Mouse (Mus musculus) frontal cortex, postnatal 25 days (tissue): ENCODE measurements around the gene Fam136a.
"Not testable (repeated sequence)": the region's sequence is repeated elsewhere in the genome, so short reads cannot be mapped to it uniquely, and the experiment has no call there.

ENCODE experiments used
- DNase-seq, 2 experiments: peaks; one replicate each; pipeline ENCODE4 v3.0.0; 2022; ENCODE audit warnings: low spot score in 2 of 2

Gene Fam136a

DNA sequence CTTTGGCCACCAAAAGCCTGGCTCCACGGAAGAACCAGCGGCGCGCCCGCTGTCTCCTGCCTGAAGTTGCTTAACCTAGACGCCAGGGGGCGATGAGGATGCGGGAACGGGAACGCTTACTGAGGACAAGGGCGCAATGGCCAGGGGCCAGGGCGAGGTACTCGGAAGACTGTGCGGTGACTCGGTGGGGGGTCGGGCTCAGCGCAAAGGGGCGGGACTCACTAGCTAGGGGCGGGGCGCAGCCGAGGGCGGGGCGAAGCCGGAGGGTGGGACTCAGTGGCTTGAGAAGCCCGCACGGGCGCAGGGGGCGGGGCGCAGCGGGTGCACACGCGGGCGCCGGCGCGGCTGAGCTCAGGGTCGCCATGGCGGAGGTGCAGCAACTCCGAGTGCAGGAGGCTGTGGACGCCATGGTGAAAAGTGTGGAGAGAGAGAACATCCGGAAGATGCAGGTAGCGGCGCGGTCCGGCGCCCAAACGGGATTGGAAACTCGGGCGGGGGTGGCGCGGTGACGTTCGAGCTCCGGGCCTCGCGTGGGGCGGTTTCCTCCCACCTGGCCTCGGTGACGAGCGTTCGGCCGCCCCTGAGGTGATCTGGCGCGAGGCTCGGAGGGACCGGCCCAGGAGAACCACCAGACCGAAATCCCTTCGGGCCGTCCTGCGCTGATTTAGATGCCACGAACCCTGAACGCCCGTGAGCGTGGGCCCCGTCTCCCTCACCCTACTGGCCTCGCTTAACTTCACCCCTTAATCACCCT, at the start of gene Fam136a:
TSS of gene Fam136a (plus strand) at position 276 of the 754 bp plus-strand sequence.
- DNase-seq: peak; percentile 66 to 88

DNA sequence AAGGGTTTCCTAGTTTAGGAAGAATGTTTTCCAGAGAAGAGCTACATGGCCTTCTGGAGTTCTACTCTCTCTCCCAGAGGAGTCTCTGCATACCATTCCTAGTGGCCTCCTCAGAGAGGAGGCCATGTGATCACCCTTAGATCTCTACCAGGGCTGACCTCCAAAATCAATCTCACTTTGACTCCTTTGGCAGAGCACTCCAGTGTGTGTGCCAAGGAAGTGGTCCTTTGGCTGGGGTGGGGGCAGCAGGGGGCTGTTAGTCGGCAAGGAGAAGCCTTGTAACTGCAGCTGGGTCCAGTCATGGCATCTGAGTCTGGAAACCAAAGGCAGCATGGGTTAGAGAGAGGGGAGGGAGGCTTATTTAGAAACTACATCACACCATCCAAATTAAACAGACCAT, 48.4 kb upstream of the Fam136a start:
- no peak for DNase-seq

DNA sequence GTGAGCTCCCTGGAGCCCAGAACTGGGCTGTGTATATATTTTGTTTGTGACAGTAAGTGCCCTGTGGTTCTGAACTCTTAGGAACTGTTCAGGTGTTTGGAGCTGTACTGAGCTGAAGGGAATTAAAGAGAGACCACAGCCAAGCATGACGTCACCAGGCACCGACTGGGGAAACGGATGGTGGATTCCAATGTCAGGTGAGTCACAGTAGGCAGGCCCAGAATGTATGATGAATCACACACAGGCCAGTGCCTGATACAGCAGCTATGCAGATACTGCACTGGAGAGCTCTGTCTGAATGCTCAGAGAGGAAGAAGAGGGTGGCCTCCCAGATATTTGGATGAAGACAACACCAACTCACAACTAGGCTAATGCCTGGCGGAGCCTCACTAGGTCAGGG, 46.6 kb upstream of the Fam136a start:
- DNase-seq: no peak

DNA sequence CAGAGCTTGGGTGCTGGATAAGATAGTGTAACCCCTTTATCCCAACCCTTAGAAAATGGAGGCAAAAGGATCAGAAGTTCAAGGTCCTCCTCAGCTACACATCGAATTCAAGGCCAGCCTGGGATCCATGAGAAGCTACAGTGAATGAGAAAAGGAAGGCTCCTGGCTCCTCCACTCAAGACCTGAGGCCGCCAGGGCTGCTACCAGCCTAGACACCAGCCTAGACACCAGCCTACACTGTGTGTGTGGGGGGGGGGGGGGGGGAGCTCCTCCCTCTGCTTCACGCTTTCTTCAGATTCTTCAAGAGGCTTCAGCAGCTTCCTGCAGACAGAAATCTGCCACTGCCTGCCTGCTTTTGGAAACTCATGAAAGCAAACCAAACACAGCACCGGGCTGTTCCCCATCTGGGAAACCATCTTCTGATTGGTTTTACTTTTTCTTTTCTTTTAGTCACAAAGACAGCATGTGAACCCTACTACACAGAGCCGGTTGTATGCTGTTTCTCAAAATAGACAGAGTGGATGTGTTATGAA, 43.3 kb upstream of the Fam136a start:
- DNase-seq: no peak

DNA sequence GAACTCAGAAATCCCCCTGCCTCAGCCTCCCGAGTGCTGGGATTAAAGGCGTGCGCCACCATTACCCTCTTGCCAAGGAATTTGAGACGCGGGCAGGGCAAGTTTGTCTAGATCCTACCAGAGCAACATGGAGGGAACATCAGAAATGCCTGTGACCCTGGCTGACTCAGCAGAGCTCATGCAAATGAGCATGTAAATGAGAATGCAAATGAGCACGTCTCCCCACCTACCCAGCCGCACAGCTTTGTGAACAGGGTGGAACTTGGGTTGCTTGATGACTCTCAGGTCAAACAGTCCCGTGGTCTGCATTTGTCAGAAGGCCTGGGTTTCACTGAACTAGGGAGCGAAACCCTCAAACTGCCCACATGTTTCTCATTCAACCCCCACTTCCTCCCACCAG, 42.5 kb upstream of the Fam136a start:
- DNase-seq: no peak

DNA sequence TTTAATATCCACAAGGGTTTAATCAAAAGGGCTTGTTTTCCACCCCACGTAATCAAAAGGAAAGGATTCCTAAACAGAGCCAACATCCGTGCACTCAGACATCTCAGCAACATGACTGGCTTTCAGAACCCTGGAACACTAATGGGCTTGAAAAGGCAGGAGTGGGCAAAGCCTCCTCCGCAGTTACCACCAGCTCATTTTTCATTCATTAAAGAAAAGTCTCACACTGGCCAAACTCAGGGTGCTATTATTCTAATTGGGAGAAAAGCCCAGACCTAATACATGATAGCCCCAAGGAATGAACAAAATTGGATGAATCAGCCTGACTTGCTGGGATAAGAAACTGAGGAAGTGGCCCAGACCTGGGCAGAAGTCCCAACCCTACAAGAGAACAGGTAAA, 41.0 kb upstream of the Fam136a start:
- no peak for DNase-seq

DNA sequence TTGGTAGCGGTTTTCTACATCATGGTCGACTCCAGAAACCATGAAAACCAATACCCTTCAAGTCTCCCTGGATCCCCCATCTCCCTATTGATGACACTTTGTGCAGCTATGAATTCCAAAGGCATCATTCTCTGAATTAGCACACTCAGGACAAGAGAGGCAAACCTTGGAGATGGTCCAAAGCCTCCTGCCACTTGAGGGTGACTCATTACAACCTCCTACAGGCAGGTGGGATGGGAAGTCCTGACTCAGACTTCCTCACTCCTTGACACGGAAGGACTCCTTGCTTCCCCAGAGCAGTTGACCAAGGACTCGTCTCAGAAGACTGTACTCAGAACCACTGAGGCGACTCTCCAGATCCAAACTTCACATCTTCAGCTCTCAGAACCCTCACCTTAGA, 39.8 kb upstream of the Fam136a start:
- no peak for DNase-seq

DNA sequence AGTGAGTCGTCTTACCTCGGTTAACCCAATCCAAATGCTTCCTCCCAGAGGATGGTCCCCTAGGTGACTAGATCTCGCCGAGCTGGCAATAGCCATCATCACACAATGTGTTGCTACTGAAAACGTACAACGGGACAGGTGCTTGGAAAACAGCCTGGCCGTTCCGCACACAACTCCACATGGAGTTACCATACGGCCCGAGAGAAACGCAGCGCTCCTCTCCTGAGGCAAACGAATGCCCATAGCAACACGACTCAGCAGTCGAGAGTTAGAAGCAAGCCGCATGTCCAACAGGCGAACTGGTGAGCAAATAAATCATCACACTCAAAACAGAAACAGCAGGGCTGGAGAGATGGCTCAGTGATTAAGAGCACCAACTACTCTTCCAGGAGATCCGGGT, 38.6 kb upstream of the Fam136a start:
- no peak for DNase-seq

DNA sequence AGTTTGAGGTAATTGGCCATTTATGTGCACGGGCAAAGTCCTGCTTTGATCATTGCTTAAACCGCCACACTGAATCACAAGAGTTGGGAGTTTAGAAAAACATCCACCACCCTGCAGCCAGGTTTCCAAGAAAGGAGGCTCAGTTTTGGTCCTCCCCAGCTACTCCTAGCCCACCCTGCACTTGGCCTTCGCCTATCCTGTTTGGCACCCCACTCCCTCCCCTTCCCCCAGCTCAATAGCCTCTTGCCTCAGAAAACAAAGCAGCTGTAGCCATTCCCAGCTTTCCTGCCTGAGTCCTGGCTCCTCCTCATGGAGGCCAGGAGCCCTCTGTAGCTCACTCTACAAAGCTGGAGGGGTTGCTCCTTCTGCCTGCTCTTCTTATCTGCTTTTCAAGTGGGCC, 37.1 kb upstream of the Fam136a start:
- no peak for DNase-seq

DNA sequence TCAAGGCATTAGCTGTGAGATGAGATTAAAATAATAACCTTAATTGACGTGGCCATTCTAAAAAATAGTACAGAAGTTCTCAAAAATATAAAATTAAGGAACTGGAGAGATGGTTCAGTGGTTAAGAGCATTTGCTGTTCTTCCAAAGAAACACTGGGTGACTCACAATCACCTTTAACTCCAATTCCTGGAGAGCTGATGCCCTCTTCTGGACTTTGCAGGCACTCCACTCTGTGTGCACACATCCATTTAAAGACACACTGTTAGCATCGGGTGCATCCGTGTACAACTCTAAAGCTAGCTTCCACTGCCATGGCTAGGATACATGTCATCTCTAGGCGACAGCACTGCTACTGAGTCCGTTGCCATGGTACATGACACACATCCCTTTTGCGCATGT, 35.5 kb upstream of the Fam136a start:
- DNase-seq: no peak

DNA sequence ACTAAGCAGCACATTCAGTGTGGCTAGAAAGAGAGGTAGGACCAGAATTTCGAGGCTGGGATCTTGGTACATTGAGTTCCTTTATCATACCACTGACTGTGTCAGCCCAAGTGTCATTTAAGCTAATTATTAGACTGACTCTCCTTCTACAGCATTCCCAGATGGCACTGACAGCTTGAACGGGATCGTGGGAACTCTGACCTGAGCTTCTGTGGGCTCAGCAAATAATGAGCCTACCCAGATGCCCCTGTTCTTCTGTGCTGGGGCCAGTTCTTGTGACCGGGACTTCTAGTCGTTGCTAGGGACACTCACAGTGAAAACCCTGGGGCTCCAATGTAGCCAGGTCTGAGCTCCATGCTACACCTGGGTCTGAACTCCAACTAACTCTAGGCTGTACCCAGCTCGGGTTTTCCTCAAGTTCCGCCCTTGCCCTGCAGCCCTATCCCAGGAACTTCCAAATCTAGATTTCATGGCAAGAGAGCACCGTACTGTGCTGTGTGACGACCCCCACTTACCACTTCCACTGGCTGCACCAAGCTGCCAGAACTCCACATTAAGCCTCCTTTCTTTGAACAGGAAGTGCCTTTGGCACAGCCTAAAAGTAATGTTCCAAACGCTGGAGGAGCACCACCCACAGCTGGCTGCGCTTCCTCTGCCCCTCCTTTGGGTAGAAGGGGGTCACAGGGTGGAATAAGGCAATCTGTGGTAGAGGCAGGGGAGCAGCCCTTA, 30.2 kb upstream of the Fam136a start:
- DNase-seq: no peak

DNA sequence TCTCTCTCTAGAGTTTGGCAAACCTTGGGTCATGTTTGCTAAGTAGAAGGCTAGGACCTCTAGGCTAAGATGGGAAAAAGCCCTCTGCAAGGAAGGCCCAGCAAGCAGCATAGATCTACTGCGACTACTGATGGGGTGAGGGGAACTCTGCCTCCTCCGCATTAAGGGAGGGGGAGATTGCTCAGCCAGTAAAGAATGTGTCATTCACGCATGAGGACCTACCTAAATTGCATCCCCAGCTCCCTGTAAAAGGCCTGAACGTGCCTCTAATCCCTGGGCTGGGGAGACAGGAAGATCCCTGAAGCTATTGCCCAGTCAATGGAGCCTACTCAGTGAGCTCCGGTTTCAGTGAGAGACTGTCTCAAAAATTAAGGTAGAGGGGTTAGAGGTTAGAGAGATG, 29.6 kb upstream of the Fam136a start:
- no peak for DNase-seq

DNA sequence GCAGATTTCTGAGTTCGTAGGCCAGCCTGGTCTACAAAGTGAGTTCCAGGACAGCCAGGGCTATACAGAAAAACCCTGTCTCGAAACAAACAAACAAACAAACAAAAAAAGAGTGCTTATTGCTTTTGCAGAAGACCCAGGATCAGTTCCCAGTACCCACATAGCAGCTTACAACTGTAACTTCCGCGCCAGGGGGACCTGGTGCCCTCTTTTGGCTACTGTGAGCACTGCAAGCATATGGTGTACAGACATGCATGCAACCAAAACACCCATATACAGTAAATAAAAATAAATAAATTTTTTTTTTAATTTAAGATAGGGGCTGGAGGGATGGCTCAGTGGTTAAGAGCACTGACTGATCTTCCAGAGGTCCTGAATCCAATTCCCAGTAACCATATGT, 29.1 kb upstream of the Fam136a start:
- DNase-seq: not testable (repeated sequence)

DNA sequence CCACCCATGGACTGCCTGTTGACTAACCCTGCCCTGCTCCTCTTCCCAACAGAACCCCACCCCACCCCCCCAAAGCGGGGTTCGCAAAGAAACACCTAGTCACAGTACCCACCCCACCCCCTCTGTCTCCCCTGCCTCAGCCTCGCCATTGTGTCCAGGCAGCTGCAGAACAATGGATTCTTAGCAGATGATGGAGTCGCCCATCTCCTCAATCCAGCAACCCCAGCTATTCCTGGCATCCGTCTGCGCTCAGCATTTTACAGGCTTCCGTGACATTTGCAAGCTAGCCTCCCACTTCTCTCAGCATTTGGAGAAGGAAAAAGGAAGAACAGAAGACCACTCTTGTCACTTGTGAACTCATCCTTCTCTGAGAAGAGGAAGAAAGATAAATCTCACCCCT, 21.8 kb upstream of the Fam136a start:
- no peak for DNase-seq

DNA sequence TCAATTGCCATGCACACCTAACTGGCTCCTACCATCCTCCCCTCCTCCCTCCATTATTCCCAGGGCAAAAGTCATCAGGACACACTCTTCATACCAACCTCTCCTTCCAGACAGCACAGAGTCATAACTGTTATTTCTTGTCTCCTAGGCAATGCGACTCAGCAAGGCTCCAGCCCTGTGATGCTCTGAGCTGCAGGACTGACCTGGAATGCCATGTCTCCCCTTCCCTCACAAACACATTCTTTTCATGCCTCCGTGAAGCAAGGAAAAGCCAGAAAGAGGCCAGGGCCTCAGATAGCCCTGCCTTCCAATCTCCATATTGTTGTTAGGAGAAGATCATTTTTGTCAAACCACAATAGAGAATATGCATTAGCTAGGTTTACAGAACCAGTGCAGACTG, 19.4 kb upstream of the Fam136a start:
- DNase-seq: no peak

DNA sequence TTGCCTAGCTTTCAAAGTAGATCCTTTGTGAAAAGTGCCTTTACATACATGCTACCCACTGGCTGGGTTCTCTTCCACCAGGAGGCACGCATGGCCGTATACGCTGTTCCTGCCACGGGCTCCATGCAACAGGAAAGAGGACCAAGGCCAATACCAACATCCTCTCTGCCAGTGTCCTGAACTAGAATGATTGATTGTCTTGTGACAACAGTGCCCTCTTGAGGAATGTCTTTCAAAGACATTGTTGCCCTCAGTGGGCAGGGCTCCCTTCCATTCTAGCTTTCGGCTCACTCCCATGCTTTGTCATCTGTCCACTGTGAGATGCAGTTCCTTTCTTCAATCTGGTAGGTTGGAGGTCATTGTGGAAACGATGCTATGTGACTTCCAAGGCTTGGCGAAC, 16.2 kb upstream of the Fam136a start:
- DNase-seq: no peak

DNA sequence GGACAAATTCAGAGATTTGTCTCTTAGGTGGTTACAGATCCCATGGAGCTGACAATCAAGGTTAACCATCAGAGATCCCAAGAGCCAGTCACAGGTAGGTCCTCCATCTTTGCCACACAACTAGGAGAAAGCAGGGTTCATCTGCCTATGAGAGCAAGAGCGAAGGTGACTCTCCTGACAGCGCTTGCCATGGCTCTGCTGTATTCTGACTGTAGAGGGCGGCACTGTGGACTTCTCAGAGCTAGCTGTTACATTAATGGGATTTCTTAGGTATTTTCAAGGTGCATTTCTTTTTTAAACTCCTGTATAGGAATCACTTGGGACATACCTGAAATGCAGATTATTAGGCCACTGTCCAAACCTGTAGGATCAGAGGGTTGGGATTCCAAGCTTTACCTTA, 10.5 kb upstream of the Fam136a start:
- DNase-seq: no peak

DNA sequence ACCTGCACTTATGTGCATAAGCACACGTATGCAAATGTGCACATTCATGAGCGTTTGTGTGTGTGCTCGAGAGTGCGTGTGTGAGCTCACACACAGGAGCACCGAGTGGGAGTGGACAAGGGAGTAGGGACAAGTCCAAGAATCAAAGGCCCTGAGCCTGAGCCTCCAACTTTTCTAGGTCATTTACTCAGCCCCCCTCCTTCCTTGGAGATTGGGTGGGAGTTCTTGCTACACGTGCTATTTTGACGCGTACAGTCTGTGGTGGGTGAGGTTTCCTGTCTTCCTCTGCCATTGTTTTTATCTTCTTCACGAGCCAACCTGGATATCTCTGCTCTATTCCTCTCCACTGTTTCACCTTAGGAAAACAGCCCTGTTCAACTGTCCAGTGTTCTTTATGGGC, 8.5 kb upstream of the Fam136a start:
- DNase-seq: no peak

DNA sequence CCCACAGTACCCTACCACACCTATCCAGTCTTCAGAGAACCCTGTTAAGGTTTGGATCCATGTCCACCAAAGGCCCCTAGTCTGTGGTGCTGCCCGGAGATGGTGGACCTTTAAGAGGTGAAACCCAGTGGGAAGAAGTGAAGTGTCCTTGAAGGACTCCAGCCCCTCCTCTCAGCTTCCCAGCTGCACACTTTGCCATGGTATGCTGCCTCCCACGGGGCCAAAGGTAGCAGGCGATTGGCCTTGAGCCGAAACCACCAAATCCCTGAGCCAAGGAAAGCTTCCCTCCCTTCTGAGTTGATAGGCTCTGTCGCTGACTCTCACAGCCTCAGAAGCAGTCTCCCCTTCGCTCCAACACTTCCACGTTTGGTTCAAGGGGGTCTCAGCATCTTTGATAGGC, 4.8 kb upstream of the Fam136a start:
- no peak for DNase-seq

DNA sequence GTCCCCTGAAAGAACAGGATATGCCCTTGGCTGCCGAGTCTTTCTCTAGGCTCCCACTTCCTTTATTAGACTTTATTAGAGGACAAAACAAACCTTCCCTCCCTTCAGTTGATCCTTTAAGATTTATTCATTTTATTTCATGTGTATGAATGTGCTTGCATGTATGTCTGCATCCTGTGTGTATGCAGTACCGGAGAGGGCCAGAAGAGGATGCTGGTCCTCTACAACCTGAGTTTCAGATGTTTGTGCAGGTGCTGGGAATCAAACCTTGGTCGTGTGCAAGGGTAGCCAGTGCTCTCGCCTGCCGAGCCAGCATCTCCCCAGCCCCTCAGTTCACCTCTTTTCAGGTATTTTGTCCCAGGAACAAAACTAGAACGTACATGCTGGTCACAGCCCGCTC, 4.1 kb upstream of the Fam136a start:
- DNase-seq: no peak

DNA sequence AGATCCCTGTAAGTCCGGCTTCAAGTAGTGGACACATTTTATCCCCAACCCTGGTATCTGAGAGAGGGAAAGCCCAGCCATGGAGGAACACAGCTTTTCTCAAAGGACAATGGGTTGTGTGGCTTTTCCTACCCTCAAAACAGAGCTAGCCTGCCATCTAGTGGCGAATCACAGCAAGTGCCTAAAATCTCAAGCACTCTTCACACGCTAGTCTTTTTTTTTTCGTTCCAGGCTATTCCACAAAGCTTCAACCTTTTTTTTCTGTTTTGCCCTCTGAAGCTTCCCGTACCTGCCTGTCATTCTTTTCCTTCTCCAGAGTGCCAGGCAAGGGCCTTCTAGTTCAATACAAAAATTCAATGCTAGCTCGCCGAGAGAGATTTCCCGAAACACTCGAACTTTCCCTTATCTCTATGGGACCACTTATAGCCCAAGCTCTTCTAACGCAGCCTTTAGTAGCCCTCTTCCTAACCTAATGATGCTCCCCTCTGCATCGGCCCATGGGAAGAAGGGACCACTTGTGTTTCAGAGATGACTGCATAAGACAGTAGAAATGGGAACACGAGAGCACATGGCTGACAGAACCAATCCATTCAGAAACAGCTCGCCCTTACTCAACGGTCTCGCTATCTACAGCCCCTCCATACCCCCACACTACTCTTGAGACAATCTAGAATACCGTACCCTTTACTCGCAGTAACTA, 854 bp upstream of the Fam136a start:
- peak; percentile 55 to 67 for DNase-seq

DNA sequence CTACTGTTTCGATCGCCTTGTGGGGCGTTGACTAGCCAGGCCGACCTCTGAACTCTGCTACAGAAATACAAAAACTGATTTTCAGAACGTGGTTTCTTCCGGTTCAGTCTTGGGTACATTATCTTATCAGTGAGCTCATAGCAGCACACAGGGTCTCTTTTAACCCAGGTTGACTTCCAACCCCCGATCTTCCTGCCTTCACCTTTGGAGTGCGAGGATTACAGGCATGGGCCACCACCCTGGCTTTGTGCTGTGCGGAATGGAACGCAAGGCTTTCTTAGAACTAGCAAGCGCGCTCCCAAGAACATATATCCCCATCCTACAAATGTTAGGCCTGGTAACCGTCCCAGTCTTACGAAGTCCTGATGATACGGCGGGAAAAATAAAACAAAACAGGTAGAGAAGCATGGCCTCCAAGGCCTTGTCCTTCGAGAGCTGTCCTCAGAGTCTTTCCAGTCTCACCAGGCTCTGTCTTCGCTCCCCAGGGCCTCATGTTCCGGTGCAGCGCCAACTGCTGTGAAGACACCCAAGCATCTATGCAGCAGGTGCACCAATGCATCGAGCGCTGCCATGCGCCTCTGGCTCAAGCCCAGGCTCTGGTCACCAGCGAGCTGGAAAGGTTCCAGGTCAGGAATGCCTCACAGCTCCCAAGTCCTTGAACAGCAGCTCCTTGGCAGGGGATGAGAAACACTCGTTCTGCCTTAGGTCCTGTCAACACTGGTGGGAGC, 843 bp downstream of the Fam136a start:
- DNase-seq: no peak
